Comparison of ENCODE assay signal across 26 mouse cellular contexts in genomic region chr12:44617488-44617887, GRCm38 (mm10).
DNase-seq lines count a peak whose midpoint lies in the region; ATAC-seq lines count a peak whose summit lies in the region.
"Had no signal": no experiment of that assay in that cellular context is flagged by ENCODE, and none has a peak within 500 bp of the region (broad histone marks: within the 10 kb centered on the region; RNA-seq: fewer than 3 reads in every experiment).

No protein-coding gene starts in this region.

- peak; percentile 13; the same call in 1 of the 2 replicates for ATAC-seq in forebrain, embryonic 13.5 days
- ATAC-seq in forebrain, embryonic 12.5 days (ENCODE audit: low FRiP score): no peak
- ATAC-seq: intestine, embryonic 16.5 days; lung, postnatal 0 days had no signal

- no peak overlapping the region for H3K4me2 ChIP-seq in forebrain, embryonic 13.5 days
- no peak overlapping the region for H3K4me2 ChIP-seq in forebrain, embryonic 12.5 days
- H3K4me2 ChIP-seq: heart, embryonic 15.5 days; liver, embryonic 11.5 days; neural tube, embryonic 15.5 days; stomach, embryonic 15.5 days had no signal

- WGBS in forebrain, embryonic 13.5 days: 67% methylated on average over 1 of the region's 1 CpGs
- 77% methylated on average over 1 of the region's 1 CpGs for WGBS in forebrain, embryonic 12.5 days

- no peaks in the 10 kb centered on the region for H3K9me3 ChIP-seq in forebrain, embryonic 13.5 days (replicated peaks)
- H3K9me3 ChIP-seq in forebrain, embryonic 12.5 days: no peaks in the 10 kb centered on the region
- H3K9me3 ChIP-seq: heart, embryonic 10.5 days; heart, embryonic 15.5 days; neural tube, embryonic 15.5 days; stomach, embryonic 15.5 days had no signal

- no peak overlapping the region for H3K9ac ChIP-seq in forebrain, embryonic 13.5 days
- no peak overlapping the region for H3K9ac ChIP-seq in forebrain, embryonic 12.5 days
- H3K9ac ChIP-seq: heart, embryonic 15.5 days; neural tube, embryonic 15.5 days; stomach, embryonic 15.5 days had no signal

- peak; percentile 59 for DNase-seq in brain, adult 2 months (ENCODE audit: low read depth, low spot score)
- DNase-seq in cerebellum, adult 8-10 months: peak; percentile 27
- peak; percentile 44 to 53 for DNase-seq in cerebellum, postnatal 25 days
- DNase-seq in lung, postnatal 14 days: no peak
- DNase-seq in urinary bladder, postnatal 36 days (ENCODE audit: low spot score in 2 of 2): no peak
- DNase-seq: adrenal gland, adult 8-10 months; gastrocnemius, postnatal 25 days; heart, adult 11 months; kidney, adult 8-10 months; kidney, postnatal 14 days; layer of hippocampus, adult 9-11 months; retina, postnatal 1 day; right cerebral cortex, postnatal 14 days; thymus, postnatal 14 days had no signal

- no peaks in the 10 kb centered on the region for H3K27me3 ChIP-seq in forebrain, embryonic 13.5 days
- H3K27me3 ChIP-seq in forebrain, embryonic 12.5 days: no peaks in the 10 kb centered on the region
- H3K27me3 ChIP-seq: heart, embryonic 15.5 days; neural tube, embryonic 15.5 days; stomach, embryonic 15.5 days had no signal

- H3K36me3 ChIP-seq in forebrain, embryonic 13.5 days (ENCODE audit: poor library complexity, severe bottlenecking): no peaks in the 10 kb centered on the region
- no peaks in the 10 kb centered on the region for H3K36me3 ChIP-seq in forebrain, embryonic 12.5 days (replicated peaks)
- H3K36me3 ChIP-seq: G1E; heart, embryonic 10.5 days; heart, embryonic 15.5 days; neural tube, embryonic 15.5 days; stomach, embryonic 15.5 days had no signal

- no peak overlapping the region for H3K27ac ChIP-seq in forebrain, embryonic 13.5 days
- no peak overlapping the region for H3K27ac ChIP-seq in forebrain, embryonic 12.5 days
- H3K27ac ChIP-seq: heart, embryonic 10.5 days; heart, embryonic 15.5 days; macrophage; neural tube, embryonic 15.5 days; stomach, embryonic 15.5 days had no signal

- H3K4me1 ChIP-seq in forebrain, embryonic 13.5 days: no peaks in the 10 kb centered on the region
- no peaks in the 10 kb centered on the region for H3K4me1 ChIP-seq in forebrain, embryonic 12.5 days
- H3K4me1 ChIP-seq: heart, embryonic 10.5 days; heart, embryonic 15.5 days; neural tube, embryonic 15.5 days; stomach, embryonic 15.5 days had no signal

- no peak overlapping the region for H3K4me3 ChIP-seq in forebrain, embryonic 13.5 days
- no peak overlapping the region for H3K4me3 ChIP-seq in forebrain, embryonic 12.5 days (replicated peaks)
- H3K4me3 ChIP-seq: erythroblast, embryonic 14.5 days; heart, embryonic 10.5 days; heart, embryonic 15.5 days; neural tube, embryonic 15.5 days; stomach, embryonic 15.5 days had no signal

Comparison
In these comparisons a context has a peak if more than half of its experiments do, and no peak if none do; other contexts are left out.
1. DNase-seq: peak in brain, adult 2 months (single experiment), cerebellum, adult 8-10 months (single experiment) and cerebellum, postnatal 25 days (2 of 2); none in lung, postnatal 14 days (single experiment) and urinary bladder, postnatal 36 days (0 of 2).